Mouse (Mus musculus): ENCODE results near the gene Scn3b. TPM values are rescaled to one million over a fixed set of nuclear protein-coding genes. Genes with fewer than 3 reads are reported as not detected.

The Scn3b gene
- total RNA-seq, 2 experiments from 2014 or later: 8.2 to 8.9 TPM

- DNase-seq: no peak
Observed at GRCm38 (mm10) chr9:40339578-40339977, 70.6 kb downstream of the Scn3b start.

Other genes with a start within 250 kb of the Scn3b start
- not detected for gene Olfr981, start 247.8 kb upstream of the Scn3b start, total RNA-seq (2021)
- not detected for gene Olfr982, start 195.4 kb upstream of the Scn3b start, total RNA-seq (2021)
- gene Olfr983, start 175.6 kb upstream of the Scn3b start, total RNA-seq (2021): not detected
- gene Olfr984, start 155.0 kb upstream of the Scn3b start, total RNA-seq (2021): not detected
- gene Olfr985, start 139.0 kb upstream of the Scn3b start, total RNA-seq (2021): not detected
- not detected for gene Tmem225, start 121.1 kb upstream of the Scn3b start, total RNA-seq (2021)
- gene Olfr986, start 88.3 kb upstream of the Scn3b start, total RNA-seq (2021): not detected
- 1 to 10 TPM; 2.5 to 3.2 TPM for gene Zfp202, start 76.9 kb upstream of the Scn3b start, total RNA-seq (2021)